8 mouse cellular contexts compared by ENCODE assay signal in the genomic region with DNA sequence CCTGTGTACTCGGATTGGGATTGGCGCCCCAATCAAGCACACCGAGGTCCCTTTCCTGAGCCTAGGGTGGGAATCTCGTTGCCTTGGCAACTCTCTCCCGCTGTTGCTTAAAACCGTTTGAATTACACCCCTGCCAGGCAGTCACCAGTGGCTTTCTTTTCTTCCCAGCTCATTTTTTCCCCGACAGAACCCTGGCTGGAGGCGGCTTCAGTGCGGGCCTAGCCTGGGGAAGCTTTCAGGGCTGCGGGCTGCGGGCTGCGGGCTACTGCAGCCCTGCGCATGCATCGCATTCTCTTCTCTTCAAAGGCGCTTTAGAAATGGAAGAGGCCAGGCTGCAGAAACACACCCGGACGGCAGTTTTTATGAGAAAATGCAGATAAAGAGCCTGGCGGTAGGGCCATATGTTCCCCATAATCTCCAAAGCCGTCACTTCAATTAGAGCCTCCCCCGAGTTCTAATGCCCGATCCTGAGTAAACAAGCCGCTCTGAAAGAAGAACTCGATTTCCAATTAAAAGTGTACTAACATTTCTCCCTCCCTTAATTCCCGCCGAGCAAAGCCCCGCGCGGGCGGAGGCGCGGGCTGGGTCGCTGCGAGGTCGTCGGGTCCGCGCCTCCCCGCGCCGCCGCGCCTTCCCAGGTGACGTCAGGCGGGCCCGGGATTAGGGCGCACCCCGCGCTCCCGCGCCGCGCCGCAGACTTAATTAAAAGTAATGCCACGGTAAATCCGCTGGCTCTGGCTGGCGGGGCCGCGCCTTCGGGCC.
DNase-seq lines count a peak whose midpoint lies in the region; ATAC-seq lines count a peak whose summit lies in the region.

No protein-coding gene starts in this region.

- H3K4me2 ChIP-seq in forebrain, embryonic 14.5 days (ENCODE audit: low read length), result peak overlapping the region; percentile 75
- peak overlapping the region; percentile 96 for H3K4me2 ChIP-seq in kidney, embryonic 16.5 days (replicated peaks; ENCODE audit: low read depth, low read length)
- H3K4me2 ChIP-seq in liver, embryonic 15.5 days, result peak overlapping the region; percentile 63
- H3K4me2 ChIP-seq in stomach, embryonic 15.5 days, result peak overlapping the region; percentile 93

- WGBS in forebrain, embryonic 14.5 days, result under 1% methylated on average over 59 of the region's 59 CpGs
- WGBS in kidney, embryonic 16.5 days, result under 1% methylated on average over 47 of the region's 59 CpGs
- WGBS in liver, embryonic 15.5 days (ENCODE audit: insufficient replicate concordance), result 2% methylated on average over 59 of the region's 59 CpGs
- WGBS in stomach, embryonic 15.5 days, result under 1% methylated on average over 59 of the region's 59 CpGs

- H3K9ac ChIP-seq in forebrain, embryonic 14.5 days (ENCODE audit: low read length), result peak overlapping the region; percentile 70
- peak overlapping the region; percentile 40; the same call in 1 of the 2 replicates for H3K9ac ChIP-seq in kidney, embryonic 16.5 days (replicated peaks; ENCODE audit: low read length)
- H3K9ac ChIP-seq in liver, embryonic 15.5 days, result no peak overlapping the region
- no peak overlapping the region for H3K9ac ChIP-seq in stomach, embryonic 15.5 days

- H3K9me3 ChIP-seq in forebrain, embryonic 14.5 days (replicated peaks; ENCODE audit: control insufficient read depth, low read length), result no peaks in the 10 kb centered on the region
- no peaks in the 10 kb centered on the region for H3K9me3 ChIP-seq in kidney, embryonic 16.5 days (ENCODE audit: low read length)
- H3K9me3 ChIP-seq in liver, embryonic 15.5 days (replicated peaks), result no peaks in the 10 kb centered on the region
- H3K9me3 ChIP-seq in stomach, embryonic 15.5 days, result no peaks in the 10 kb centered on the region

- peaks cover 19% of the 10 kb centered on the region for H3K4me1 ChIP-seq in forebrain, embryonic 14.5 days (ENCODE audit: control insufficient read depth, insufficient read depth, low read length)
- H3K4me1 ChIP-seq in kidney, embryonic 16.5 days (ENCODE audit: insufficient read depth, low read length), result 0 out of 2 replicates have a peak, but pooled peaks cover 3% of the 10 kb centered on the region
- H3K4me1 ChIP-seq in liver, embryonic 15.5 days (replicated peaks), result 0 out of 2 replicates have a peak, but pooled peaks cover 3% of the 10 kb centered on the region
- H3K4me1 ChIP-seq in stomach, embryonic 15.5 days, result no peaks in the 10 kb centered on the region

- H3K27ac ChIP-seq in forebrain, embryonic 14.5 days (ENCODE audit: low read depth, low read length), result peak overlapping the region; percentile 92
- H3K27ac ChIP-seq in kidney, embryonic 16.5 days (ENCODE audit: low read length), result no peak overlapping the region
- no peak overlapping the region for H3K27ac ChIP-seq in liver, embryonic 15.5 days (replicated peaks)
- H3K27ac ChIP-seq in stomach, embryonic 15.5 days, result no peak overlapping the region

- peak; percentile 86 for ATAC-seq in forebrain, embryonic 14.5 days
- ATAC-seq in kidney, embryonic 16.5 days (ENCODE audit: low FRiP score, low TSS enrichment), result peak; percentile 67; the same call in 1 of the 2 replicates
- no peak for ATAC-seq in liver, embryonic 15.5 days (ENCODE audit: insufficient read depth)
- ATAC-seq in stomach, embryonic 15.5 days (ENCODE audit: insufficient read depth, low FRiP score, low read depth), result peak; percentile 66; the same call in 1 of the 2 replicates

- H3K36me3 ChIP-seq in forebrain, embryonic 14.5 days (ENCODE audit: control insufficient read depth, insufficient read depth, low read length), result no peaks in the 10 kb centered on the region
- H3K36me3 ChIP-seq in kidney, embryonic 16.5 days (ENCODE audit: insufficient read depth, low read length), result no peaks in the 10 kb centered on the region
- no peaks in the 10 kb centered on the region for H3K36me3 ChIP-seq in liver, embryonic 15.5 days (replicated peaks)
- H3K36me3 ChIP-seq in stomach, embryonic 15.5 days, result no peaks in the 10 kb centered on the region

- peak; percentile 73 for DNase-seq in heart, adult 11 months
- DNase-seq in heart, postnatal 25 days (ENCODE audit: low spot score), result no peak
- DNase-seq in adrenal gland, postnatal 14 days, result peak; percentile 28
- DNase-seq in forebrain, embryonic 14.5 days (ENCODE audit: low spot score), result peak; percentile 91
- no peak for DNase-seq in urinary bladder, postnatal 14 days (ENCODE audit: low spot score)

- H3K27me3 ChIP-seq in forebrain, embryonic 14.5 days (replicated peaks; ENCODE audit: control insufficient read depth, insufficient read depth, low read length), result no peaks in the 10 kb centered on the region; the same call in 1 of the 2 replicates
- H3K27me3 ChIP-seq in kidney, embryonic 16.5 days (ENCODE audit: insufficient read depth, low read length), result peaks cover 57% of the 10 kb centered on the region
- H3K27me3 ChIP-seq in liver, embryonic 15.5 days, result peaks cover 53% of the 10 kb centered on the region
- peaks cover 4% of the 10 kb centered on the region; the same call in 1 of the 2 replicates for H3K27me3 ChIP-seq in stomach, embryonic 15.5 days (replicated peaks)

- peak overlapping the region; percentile 44 for H3K4me3 ChIP-seq in forebrain, embryonic 14.5 days (ENCODE audit: low read depth, low read length)
- peak overlapping the region; percentile 55 for H3K4me3 ChIP-seq in kidney, embryonic 16.5 days (ENCODE audit: low read length)
- peak overlapping the region; percentile 34 for H3K4me3 ChIP-seq in liver, embryonic 15.5 days (replicated peaks)
- peak overlapping the region; percentile 49 for H3K4me3 ChIP-seq in stomach, embryonic 15.5 days (replicated peaks)

- intact Hi-C loops in heart, postnatal 25 days (cut with DNase I), result no loop called here

Comparison
In these comparisons a context has a peak if more than half of its experiments do, and no peak if none do; other contexts are left out.
1. DNase-seq: peak in heart, adult 11 months (single experiment), adrenal gland, postnatal 14 days (single experiment) and forebrain, embryonic 14.5 days (single experiment); none in heart, postnatal 25 days (single experiment) and urinary bladder, postnatal 14 days (single experiment).
2. H3K9ac ChIP-seq: peak in forebrain, embryonic 14.5 days (single experiment) and kidney, embryonic 16.5 days (single experiment); none in liver, embryonic 15.5 days (single experiment) and stomach, embryonic 15.5 days (single experiment).
3. Peak in every context shown above with its lines, with median percentiles within 50 percentile points of each other: H3K4me2 ChIP-seq and H3K4me3 ChIP-seq.